23 mouse cellular contexts compared by ENCODE assay signal in the genomic region with DNA sequence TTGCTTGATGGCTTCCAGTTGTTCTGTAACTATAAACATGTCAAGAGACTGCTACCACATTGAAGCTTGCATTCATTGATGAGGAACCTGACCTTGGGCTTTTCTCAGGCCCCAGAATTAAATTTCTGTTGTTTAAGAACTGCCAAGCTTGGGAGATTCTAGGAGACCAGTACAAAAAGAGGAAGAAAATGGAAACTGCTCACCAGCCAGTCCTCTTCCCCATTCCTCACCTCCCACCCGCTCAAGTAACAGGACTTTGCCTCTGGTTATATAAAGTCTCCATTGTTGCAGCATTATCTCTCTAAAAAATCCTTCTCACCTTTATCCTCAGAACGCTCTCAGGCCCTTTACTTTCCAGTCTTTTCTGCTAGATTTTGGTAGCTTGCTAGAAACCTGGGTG.
A peak's percentile ranks its signal among the peaks of the same experiment; 100 is the strongest.
DNase-seq lines count a peak whose midpoint lies in the region; ATAC-seq lines count a peak whose summit lies in the region.
"Had no signal": no experiment of that assay in that cellular context is flagged by ENCODE, and none has a peak within 500 bp of the region (broad histone marks: within the 10 kb centered on the region; RNA-seq: fewer than 3 reads in every experiment).

No protein-coding gene starts in this region.

- H3K9ac ChIP-seq in midbrain, embryonic 13.5 days (replicated peaks), result no peak overlapping the region
- H3K9ac ChIP-seq: embryonic facial prominence, embryonic 12.5 days; forebrain, embryonic 15.5 days; forebrain, postnatal 0 days had no signal

- 0 out of 2 replicates have a peak, but pooled peaks cover 8% of the 10 kb centered on the region for H3K36me3 ChIP-seq in midbrain, embryonic 10.5 days
- no peaks in the 10 kb centered on the region; the same call in 1 of the 2 replicates for H3K36me3 ChIP-seq in midbrain, embryonic 13.5 days
- H3K36me3 ChIP-seq: forebrain, embryonic 15.5 days had no signal

- H3K4me3 ChIP-seq in midbrain, embryonic 10.5 days, result no peak overlapping the region
- H3K4me3 ChIP-seq in midbrain, embryonic 13.5 days (replicated peaks), result no peak overlapping the region
- H3K4me3 ChIP-seq: embryonic facial prominence, embryonic 10.5 days; embryonic facial prominence, embryonic 12.5 days; forebrain, embryonic 13.5 days; forebrain, embryonic 15.5 days had no signal

- no peaks in the 10 kb centered on the region; the same call in 1 of the 2 replicates for H3K27me3 ChIP-seq in midbrain, embryonic 10.5 days (ENCODE audit: low read depth, poor library complexity, severe bottlenecking)
- no peaks in the 10 kb centered on the region for H3K27me3 ChIP-seq in midbrain, embryonic 13.5 days
- H3K27me3 ChIP-seq: embryonic facial prominence, embryonic 12.5 days; forebrain, embryonic 13.5 days; forebrain, embryonic 15.5 days; Patski had no signal

- peaks cover 88% of the 10 kb centered on the region for H3K4me1 ChIP-seq in midbrain, embryonic 10.5 days
- H3K4me1 ChIP-seq in midbrain, embryonic 13.5 days (replicated peaks), result peaks cover 70% of the 10 kb centered on the region

- ATAC-seq in midbrain, embryonic 13.5 days, result no peak
- ATAC-seq in common myeloid progenitor, adult 5-6 weeks (replicated peaks; ENCODE audit: low read depth, poor library complexity, severe bottlenecking), result peak; percentile 62
- ATAC-seq in hematopoietic stem cell, adult 5-6 weeks (replicated peaks in 1 of 2; ENCODE audit: insufficient read depth in 1 of 2, low FRiP score in 2 of 2, low TSS enrichment in 1 of 2, low read depth in 1 of 2, poor library complexity in 2 of 2, severe bottlenecking in 2 of 2), result peak; percentile 61 to 69; a peak in 3 of 4 replicates
- ATAC-seq in megakaryocyte progenitor cell, adult 5-6 weeks (replicated peaks; ENCODE audit: poor library complexity), result peak; percentile 51
- ATAC-seq: activated CD4-positive, CD25-positive, alpha-beta regulatory T cell, adult 4 months; forebrain, embryonic 13.5 days; forebrain, embryonic 15.5 days; forebrain, postnatal 0 days; Patski had no signal

- H3K4me2 ChIP-seq in midbrain, embryonic 13.5 days (replicated peaks), result no peak overlapping the region
- H3K4me2 ChIP-seq: embryonic facial prominence, embryonic 12.5 days; forebrain, embryonic 13.5 days; forebrain, embryonic 15.5 days had no signal

- 86% methylated on average over 2 of the region's 2 CpGs for WGBS in midbrain, embryonic 10.5 days
- WGBS in midbrain, embryonic 13.5 days, result 80% methylated on average over 2 of the region's 2 CpGs

- peak overlapping the region; percentile 64; the same call in 1 of the 2 replicates for H3K27ac ChIP-seq in midbrain, embryonic 10.5 days (replicated peaks)
- no peak overlapping the region for H3K27ac ChIP-seq in midbrain, embryonic 13.5 days
- H3K27ac ChIP-seq: embryonic facial prominence, embryonic 10.5 days; embryonic facial prominence, embryonic 12.5 days had no signal

- H3K9me3 ChIP-seq in midbrain, embryonic 10.5 days (replicated peaks), result no peaks in the 10 kb centered on the region
- no peaks in the 10 kb centered on the region for H3K9me3 ChIP-seq in midbrain, embryonic 13.5 days
- H3K9me3 ChIP-seq: embryonic facial prominence, embryonic 10.5 days; embryonic facial prominence, embryonic 12.5 days; forebrain, embryonic 13.5 days; forebrain, embryonic 15.5 days had no signal

- intact Hi-C loops in left cerebral cortex, postnatal 14 days (cut with DNase I), result no loop called here

- DNase-seq in midbrain, embryonic 10.5 days (ENCODE audit: low spot score), result no peak
- DNase-seq in urinary bladder, postnatal 14 days (ENCODE audit: low spot score), result no peak
- no peak for DNase-seq in left cerebral cortex, postnatal 14 days (ENCODE audit: low spot score in 2 of 2)
- DNase-seq in left cerebral cortex, adult 9 months (ENCODE audit: low spot score in 2 of 2), result no peak
- DNase-seq: adrenal gland, postnatal 10 days; adrenal gland, postnatal 25 days; cerebellum, adult 11 months; cerebellum, adult 18-20 months; cerebellum, adult 8-10 months; cerebellum, adult 9-11 months; cerebellum, postnatal 14 days; cerebellum, postnatal 36 days; forebrain, postnatal 0 days had no signal
